Mouse (Mus musculus): ENCODE measurements at regions not wholly inside any gene's neighbourhood (a gene's known extent, or its start where the extent isn't known, plus 50 kb on each side); places are given as distances from the start of the nearest gene placed in this dataset.

DNA sequence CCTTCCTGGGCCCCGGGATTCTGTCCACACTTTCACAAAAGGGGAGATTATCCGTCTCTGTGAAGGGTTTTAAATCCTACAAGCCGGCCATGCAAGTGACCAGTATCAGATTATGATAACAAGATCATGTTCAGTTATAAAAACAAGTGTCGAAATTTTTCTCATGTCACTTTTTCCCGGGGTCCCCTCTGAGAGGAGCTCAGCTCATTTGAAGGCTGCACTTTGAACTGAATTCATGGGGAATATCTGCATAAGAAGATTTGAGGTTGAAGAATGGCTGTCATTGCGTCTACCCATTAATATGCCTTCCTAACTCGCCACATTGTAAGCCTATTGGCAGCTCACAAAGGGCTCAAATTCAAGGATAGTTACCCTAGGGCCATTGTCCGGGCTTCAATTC lies 256.0 kb upstream of the Irx3 start:
- ATAC-seq (ENCODE audit: borderline replicate concordance, extremely low read depth, low FRiP score, low TSS enrichment): no peak
- H3K4me3 ChIP-seq: no peak overlapping the region
- WGBS: 52% methylated on average over 8 of the region's 8 CpGs

GRCm38 (mm10) chr8:92055590-92055989 lies 253.7 kb upstream of the Irx3 start:
- Histone ChIP-seq H3K27me3 (peaks cover 4% of the 10 kb centered on the region; the same call in 1 of the 2 replicates), H3K4me3 (no peak overlapping the region), H3K4me1 (no peaks in the 10 kb centered on the region), H3K36me3 (no peaks in the 10 kb centered on the region), H3K4me2 (no peak overlapping the region), H3K9me3 (no peaks in the 10 kb centered on the region), H3K27ac (no peak overlapping the region), H3K9ac (no peak overlapping the region)
- WGBS: 70% methylated on average over 4 of the region's 4 CpGs
- ATAC-seq (ENCODE audit: borderline replicate concordance, extremely low read depth, low FRiP score, low TSS enrichment): no peak

More for the DNA sequence above, 256.0 kb upstream of the Irx3 start:
- Histone ChIP-seq H3K36me3 (no peaks in the 10 kb centered on the region), H3K9ac (no peak overlapping the region), H3K4me2 (no peak overlapping the region), H3K27me3 (peaks cover 4% of the 10 kb centered on the region; the same call in 1 of the 2 replicates), H3K9me3 (no peaks in the 10 kb centered on the region), H3K4me1 (no peaks in the 10 kb centered on the region), H3K27ac (no peak overlapping the region)

GRCm38 (mm10) chr8:92044695-92045094 lies 242.8 kb upstream of the Irx3 start:
- Histone ChIP-seq H3K4me2 (no peak overlapping the region), H3K27me3 (no peaks in the 10 kb centered on the region; the same call in 1 of the 2 replicates), H3K4me3 (no peak overlapping the region), H3K36me3 (no peaks in the 10 kb centered on the region), H3K9ac (no peak overlapping the region), H3K27ac (no peak overlapping the region), H3K9me3 (no peaks in the 10 kb centered on the region), H3K4me1 (no peaks in the 10 kb centered on the region)
- 67% methylated on average over 3 of the region's 3 CpGs for WGBS
- no peak for ATAC-seq (ENCODE audit: borderline replicate concordance, extremely low read depth, low FRiP score, low TSS enrichment)

DNA sequence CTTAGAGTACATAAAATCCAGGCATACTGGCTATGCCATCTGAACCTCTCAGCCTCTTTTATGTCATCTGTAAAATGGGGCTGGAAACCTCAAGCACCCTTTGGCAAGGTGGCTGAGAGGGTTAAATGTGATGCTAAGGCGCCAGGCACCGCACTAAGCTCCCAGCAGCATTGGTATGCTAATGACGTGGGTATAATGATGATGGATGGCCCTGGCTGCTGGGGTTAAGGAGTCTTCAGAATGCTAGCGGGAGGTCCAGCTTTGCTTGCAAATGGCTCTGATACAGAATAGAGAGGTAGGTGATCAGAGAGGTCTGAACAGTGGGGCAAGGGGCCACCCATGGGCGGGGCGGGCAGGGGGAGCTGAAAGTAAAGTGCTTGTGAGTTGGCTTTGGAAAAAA lies 241.1 kb upstream of the Irx3 start:
- H3K27me3 ChIP-seq: no peaks in the 10 kb centered on the region; the same call in 1 of the 2 replicates
- H3K27ac ChIP-seq: no peak overlapping the region
- 11% methylated on average over 6 of the region's 6 CpGs for WGBS
- no peaks in the 10 kb centered on the region for H3K9me3 ChIP-seq
- no peak for ATAC-seq (ENCODE audit: borderline replicate concordance, extremely low read depth, low FRiP score, low TSS enrichment)
- no peak overlapping the region for H3K4me3 ChIP-seq
- no peaks in the 10 kb centered on the region for H3K4me1 ChIP-seq
- no peaks in the 10 kb centered on the region for H3K36me3 ChIP-seq
- no peak overlapping the region for H3K9ac ChIP-seq
- H3K4me2 ChIP-seq: no peak overlapping the region

- no peak overlapping the region for H3K4me2 ChIP-seq
- H3K9me3 ChIP-seq: no peaks in the 10 kb centered on the region
- H3K9ac ChIP-seq: no peak overlapping the region
- H3K27ac ChIP-seq: no peak overlapping the region
- no peak overlapping the region for H3K4me3 ChIP-seq
- no peak for ATAC-seq (ENCODE audit: borderline replicate concordance, extremely low read depth, low FRiP score, low TSS enrichment)
- no peaks in the 10 kb centered on the region for H3K36me3 ChIP-seq
- peaks cover 57% of the 10 kb centered on the region for H3K27me3 ChIP-seq
- WGBS: 23% methylated on average over 9 of the region's 9 CpGs
- no peaks in the 10 kb centered on the region for H3K4me1 ChIP-seq
Observed at GRCm38 (mm10) chr8:92029954-92030353, 228.1 kb upstream of the Irx3 start.

DNA sequence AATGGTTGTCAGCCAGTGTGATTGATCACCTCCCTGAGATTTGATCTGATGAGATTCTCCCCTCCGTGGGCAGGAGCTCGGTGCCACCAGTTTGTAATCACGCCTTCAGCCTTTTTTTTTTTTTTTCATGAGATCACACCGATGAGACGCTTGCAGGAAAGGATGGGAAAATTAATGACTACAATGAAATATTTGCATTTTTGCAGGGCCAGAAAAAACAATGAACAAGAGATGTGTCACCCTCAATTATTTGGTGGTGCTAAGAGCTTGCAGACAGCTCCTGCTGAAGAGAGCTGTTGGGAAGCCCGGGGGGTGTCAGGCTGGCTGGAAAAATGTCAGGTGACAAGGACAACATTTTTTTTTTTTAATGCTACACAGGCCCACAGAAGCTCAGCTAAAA lies 227.6 kb upstream of the Irx3 start:
- Histone ChIP-seq H3K27ac (no peak overlapping the region), H3K9ac (no peak overlapping the region), H3K9me3 (no peaks in the 10 kb centered on the region), H3K4me1 (no peaks in the 10 kb centered on the region), H3K4me3 (no peak overlapping the region), H3K4me2 (no peak overlapping the region), H3K27me3 (peaks cover 60% of the 10 kb centered on the region), H3K36me3 (no peaks in the 10 kb centered on the region)
- 25% methylated on average over 6 of the region's 6 CpGs for WGBS
- ATAC-seq (ENCODE audit: borderline replicate concordance, extremely low read depth, low FRiP score, low TSS enrichment): no peak

DNA sequence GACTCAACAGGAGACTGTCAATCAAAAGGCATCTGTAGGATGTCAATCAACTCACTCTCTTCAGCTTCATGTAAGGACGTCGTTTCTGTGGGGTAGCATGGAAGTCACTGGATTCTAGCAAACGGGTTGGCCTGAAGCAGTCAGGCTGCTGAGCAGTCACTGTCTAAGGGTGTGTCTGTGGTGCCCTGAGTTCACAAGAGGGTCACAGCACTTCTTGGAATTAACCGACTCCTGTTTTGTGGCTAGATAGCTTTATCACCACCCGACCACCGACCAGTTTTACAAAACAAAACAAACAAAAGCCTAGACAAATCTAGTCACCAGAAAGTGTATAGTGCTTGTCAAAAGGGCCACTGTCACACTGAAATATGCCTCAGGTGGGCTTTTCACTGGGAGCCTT lies 226.4 kb upstream of the Irx3 start:
- 13% methylated on average over 6 of the region's 6 CpGs for WGBS
- Histone ChIP-seq H3K4me1 (peaks cover 4% of the 10 kb centered on the region; the same call in 1 of the 2 replicates), H3K4me2 (no peak overlapping the region), H3K9me3 (no peaks in the 10 kb centered on the region), H3K36me3 (no peaks in the 10 kb centered on the region), H3K27me3 (peaks cover 69% of the 10 kb centered on the region), H3K9ac (no peak overlapping the region), H3K4me3 (no peak overlapping the region), H3K27ac (no peak overlapping the region)
- no peak for ATAC-seq (ENCODE audit: borderline replicate concordance, extremely low read depth, low FRiP score, low TSS enrichment)

GRCm38 (mm10) chr8:92024133-92024532 lies 222.3 kb upstream of the Irx3 start:
- Histone ChIP-seq H3K9me3 (no peaks in the 10 kb centered on the region), H3K4me2 (peak overlapping the region; percentile 16; the same call in 1 of the 2 replicates), H3K27ac (no peak overlapping the region), H3K27me3 (peaks cover 58% of the 10 kb centered on the region), H3K4me1 (peaks cover 4% of the 10 kb centered on the region; the same call in 1 of the 2 replicates), H3K36me3 (no peaks in the 10 kb centered on the region), H3K9ac (no peak overlapping the region), H3K4me3 (no peak overlapping the region)
- no peak for ATAC-seq (ENCODE audit: borderline replicate concordance, extremely low read depth, low FRiP score, low TSS enrichment)
- WGBS: 16% methylated on average over 8 of the region's 8 CpGs

DNA sequence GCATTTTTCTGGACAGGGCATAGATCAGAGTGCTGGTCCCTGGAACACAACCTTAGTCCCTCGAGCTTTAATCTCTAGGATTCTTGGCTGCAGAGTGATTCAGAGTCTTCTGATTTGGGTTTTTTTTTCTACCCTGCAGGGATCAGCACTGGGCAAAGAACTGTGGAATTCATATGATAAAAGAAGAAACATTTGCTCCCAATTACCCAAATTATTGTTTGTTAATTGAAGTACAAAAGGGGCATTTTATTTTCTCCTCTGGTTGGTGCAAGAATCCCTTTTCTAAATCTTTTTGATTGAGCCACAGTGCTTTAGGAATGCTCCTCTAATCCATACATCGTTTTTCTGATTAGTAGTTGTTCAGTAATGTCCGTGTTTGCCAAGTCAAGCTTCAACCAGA lies 219.7 kb upstream of the Irx3 start:
- Histone ChIP-seq H3K4me3 (no peak overlapping the region), H3K4me1 (peaks cover 4% of the 10 kb centered on the region; the same call in 1 of the 2 replicates), H3K27ac (no peak overlapping the region), H3K4me2 (no peak overlapping the region), H3K27me3 (peaks cover 34% of the 10 kb centered on the region), H3K9me3 (no peaks in the 10 kb centered on the region), H3K36me3 (no peaks in the 10 kb centered on the region), H3K9ac (no peak overlapping the region)
- ATAC-seq (ENCODE audit: borderline replicate concordance, extremely low read depth, low FRiP score, low TSS enrichment): no peak
- 63% methylated on average over 3 of the region's 3 CpGs for WGBS

DNA sequence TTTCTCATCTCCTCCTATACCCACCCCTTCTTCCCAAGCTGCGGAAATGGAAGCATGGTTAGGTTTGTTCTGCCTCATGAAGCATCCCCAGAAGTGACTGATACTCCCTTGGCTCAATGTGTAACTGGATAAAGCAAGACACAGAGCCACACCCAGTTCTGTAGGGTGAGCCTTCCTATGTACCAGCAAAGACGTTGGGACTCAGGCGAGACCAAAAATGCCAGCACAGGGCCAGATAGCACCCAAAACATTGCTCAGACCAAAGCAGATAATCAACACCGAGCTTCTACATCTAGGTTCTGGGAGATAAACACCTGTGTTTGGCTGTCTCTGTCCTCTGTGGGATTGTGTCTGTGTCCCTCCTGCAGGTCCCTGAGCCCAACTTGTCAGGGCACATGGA lies 212.8 kb upstream of the Irx3 start:
- ATAC-seq (ENCODE audit: borderline replicate concordance, extremely low read depth, low FRiP score, low TSS enrichment): no peak
- H3K4me3 ChIP-seq: no peak overlapping the region
- WGBS: 83% methylated on average over 4 of the region's 4 CpGs
- H3K4me1 ChIP-seq: no peaks in the 10 kb centered on the region
- no peaks in the 10 kb centered on the region for H3K27me3 ChIP-seq
- no peak overlapping the region for H3K9ac ChIP-seq
- no peaks in the 10 kb centered on the region for H3K36me3 ChIP-seq
- H3K4me2 ChIP-seq: no peak overlapping the region
- no peaks in the 10 kb centered on the region for H3K9me3 ChIP-seq
- H3K27ac ChIP-seq: no peak overlapping the region

DNA sequence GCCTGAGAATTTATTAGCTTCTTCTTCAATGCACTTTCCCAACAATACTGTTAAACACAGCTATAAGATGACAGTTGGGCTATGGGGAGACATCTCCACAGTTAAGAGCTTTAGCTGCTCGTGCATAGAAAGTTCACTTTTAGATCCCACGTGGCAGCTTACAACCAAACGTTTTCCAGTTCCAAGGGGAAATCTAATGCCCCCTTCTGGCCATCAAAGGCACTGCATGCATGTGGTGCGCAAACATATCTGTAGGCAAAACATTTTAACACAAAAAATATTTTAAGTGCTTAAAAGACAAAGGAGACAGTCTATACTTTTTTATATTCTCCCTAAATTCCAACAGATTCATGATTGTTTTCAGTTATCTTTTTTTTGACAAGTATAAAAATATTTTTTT lies 211.3 kb upstream of the Irx3 start:
- Histone ChIP-seq H3K4me2 (no peak overlapping the region), H3K4me3 (no peak overlapping the region), H3K27me3 (no peaks in the 10 kb centered on the region), H3K27ac (no peak overlapping the region), H3K9ac (no peak overlapping the region), H3K36me3 (no peaks in the 10 kb centered on the region), H3K4me1 (no peaks in the 10 kb centered on the region), H3K9me3 (no peaks in the 10 kb centered on the region)
- no peak for ATAC-seq (ENCODE audit: borderline replicate concordance, extremely low read depth, low FRiP score, low TSS enrichment)
- WGBS: 55% methylated on average over 4 of the region's 4 CpGs

- 67% methylated on average over 4 of the region's 4 CpGs for WGBS
- no peak for ATAC-seq (ENCODE audit: borderline replicate concordance, extremely low read depth, low FRiP score, low TSS enrichment)
Observed at GRCm38 (mm10) chr8:92010412-92010811, 208.5 kb upstream of the Irx3 start.

More at GRCm38 (mm10) chr8:92010412-92010811, 208.5 kb upstream of the Irx3 start:
- H3K4me2 ChIP-seq: no peak overlapping the region
- H3K27ac ChIP-seq: no peak overlapping the region
- H3K36me3 ChIP-seq: no peaks in the 10 kb centered on the region
- H3K9me3 ChIP-seq: no peaks in the 10 kb centered on the region
- H3K4me1 ChIP-seq: no peaks in the 10 kb centered on the region
- no peaks in the 10 kb centered on the region for H3K27me3 ChIP-seq
- no peak overlapping the region for H3K9ac ChIP-seq
- no peak overlapping the region for H3K4me3 ChIP-seq
